Mouse (Mus musculus) C2C12 (cell line): ENCODE results near the gene Frmd4a. TPM values are rescaled to one million over a fixed set of nuclear protein-coding genes. Genes with fewer than 3 reads are reported as not detected.
A peak's percentile ranks its signal among the peaks of the same experiment; 100 is the strongest.

ENCODE experiments used
- H3K27me3 ChIP-seq: one replicate; pipeline ENCODE4 v1.6.1; 2011; ENCODE audit not compliant: control insufficient read depth, insufficient read depth, insufficient read length
- H3K36me3 ChIP-seq: one replicate; pipeline ENCODE4 v1.6.1; 2011; ENCODE audit not compliant: control insufficient read depth, insufficient read depth
- H3K4me3 ChIP-seq: one replicate; pipeline ENCODE4 v1.5.1; 2011; ENCODE audit warnings: mild to moderate bottlenecking, control low read depth; ENCODE audit not compliant: poor library complexity, insufficient read depth, severe bottlenecking
- H3K79me2 ChIP-seq: one replicate; pipeline ENCODE4 v1.6.1; 2011; ENCODE audit not compliant: control insufficient read depth, insufficient read depth
- H3K79me3 ChIP-seq: one replicate; pipeline ENCODE4 v1.6.1; 2011; ENCODE audit warnings: low read depth, control low read depth
- H3ac ChIP-seq: one replicate; pipeline ENCODE3; 2011; ENCODE audit warnings: low read depth; ENCODE audit not compliant: control insufficient read depth, insufficient read length
- CEBPB ChIP-seq: IDR thresholded peaks from one replicate; pipeline ENCODE4 v1.6.1; 2011; ENCODE audit warnings: low read depth, mild to moderate bottlenecking, control low read depth, moderate library complexity
- CTCF ChIP-seq: IDR thresholded peaks from one replicate; pipeline ENCODE4 v1.5.1; 2011; ENCODE audit not compliant: control insufficient read depth, insufficient read depth, insufficient read length
- FOSL1 ChIP-seq: IDR thresholded peaks from one replicate; pipeline ENCODE4 v1.8.0; 2011; ENCODE audit warnings: mild to moderate bottlenecking, low read length; ENCODE audit not compliant: poor library complexity, insufficient read depth, severe bottlenecking
- MAX ChIP-seq: IDR thresholded peaks from one replicate; pipeline ENCODE4 v1.6.1; 2011; ENCODE audit warnings: mild to moderate bottlenecking, control low read depth
- MYOD1 ChIP-seq: IDR thresholded peaks from one replicate; pipeline ENCODE4 v1.6.1; 2011; ENCODE audit warnings: low read depth; ENCODE audit not compliant: control insufficient read depth, insufficient read length
- MYOG ChIP-seq: IDR thresholded peaks from one replicate; pipeline ENCODE4 v1.6.1; 2011; ENCODE audit not compliant: control insufficient read depth, insufficient read length; ENCODE audit errors: extremely low read depth
- USF1 ChIP-seq: IDR thresholded peaks from one replicate; pipeline ENCODE4 v1.6.1; 2011; ENCODE audit warnings: low read depth, mild to moderate bottlenecking, control low read depth, moderate library complexity
- polyA plus RNA-seq: library from polyadenylated mRNA; unstranded; fragments of >200 nt; fragmentation: generic; extraction: Trizol; gene quantifications from one replicate; pipeline ENCODE4 v1.2.1, GENCODE M21; 2012; ENCODE audit warnings: missing spikeins

The Frmd4a gene
- polyA plus RNA-seq, 1 experiment, result 32.7 TPM

DNA sequence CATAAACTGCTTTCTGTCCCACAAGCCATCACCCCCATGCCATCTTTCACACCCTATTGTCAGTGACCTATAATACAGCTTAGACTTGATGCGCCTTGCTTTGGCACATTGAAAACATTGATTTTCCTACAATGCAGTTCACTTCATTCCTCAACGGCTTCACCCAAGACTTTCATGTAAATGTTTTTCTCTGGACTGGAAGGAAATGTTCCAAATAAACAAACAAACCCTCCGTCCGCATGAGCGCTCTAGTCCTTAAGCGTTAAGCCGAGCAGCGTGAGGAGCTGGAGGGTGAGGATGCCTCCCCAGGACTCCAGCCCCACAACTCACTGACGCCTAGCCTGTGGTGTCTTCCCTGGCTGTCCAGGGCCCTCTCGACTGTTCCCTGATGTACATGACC lies 279.4 kb downstream of the Frmd4a start:
- H3K36me3 ChIP-seq, result no peaks in the 10 kb centered on the region

DNA sequence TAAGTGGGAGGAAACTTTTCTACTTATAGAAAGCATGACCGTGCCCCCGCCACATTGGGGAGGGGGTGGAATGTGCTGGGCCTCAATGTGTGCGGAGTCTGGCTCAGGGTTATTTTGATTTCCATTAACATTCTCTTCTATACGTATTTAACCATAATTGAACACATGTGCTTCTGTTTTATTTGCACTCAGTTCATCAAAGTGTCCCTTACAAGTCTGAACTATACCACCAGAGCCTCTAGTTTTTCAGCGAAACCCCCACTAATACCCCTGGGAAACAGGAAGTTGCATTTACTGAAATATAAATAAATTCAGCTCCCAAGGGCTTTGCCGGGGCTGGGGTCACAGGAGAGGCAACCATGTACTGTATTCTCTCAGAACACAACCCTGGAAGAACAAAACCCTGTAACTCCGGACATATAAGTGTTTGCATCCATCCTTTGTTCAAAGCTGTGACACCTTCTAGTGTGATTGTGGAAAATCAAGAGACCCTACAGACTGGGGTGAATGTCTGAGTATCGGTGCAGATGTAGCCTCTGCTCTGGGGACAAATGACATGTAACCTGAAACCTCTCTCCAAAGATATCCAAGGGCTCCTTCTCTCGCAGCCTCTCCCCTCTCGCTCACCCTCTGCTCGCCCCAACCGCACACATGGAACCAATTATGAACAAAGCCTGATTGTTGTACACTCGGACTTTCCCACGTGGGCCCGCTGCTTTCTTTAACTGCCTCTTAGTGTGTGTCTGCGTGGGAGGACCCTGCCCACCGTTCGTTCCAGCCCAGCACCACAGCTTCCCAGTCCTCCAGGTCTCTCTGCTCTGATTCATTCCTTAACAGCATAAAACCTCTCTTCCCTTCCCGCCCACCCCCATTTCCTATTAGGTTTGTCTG lies 281.1 kb downstream of the Frmd4a start:
- Histone ChIP-seq H3ac (no peak overlapping the region), H3K79me2 (peaks cover 34% of the 10 kb centered on the region), H3K27me3 (no peaks in the 10 kb centered on the region), H3K79me3 (peaks cover 20% of the 10 kb centered on the region), H3K4me3 (no peak overlapping the region), H3K36me3 (no peaks in the 10 kb centered on the region)
- TF ChIP-seq CEBPB (no peak), MAX (peak; percentile 91), USF1 (peak; percentile 70), FOSL1 (no peak)

More for the DNA sequence above, 279.4 kb downstream of the Frmd4a start:
- no peaks in the 10 kb centered on the region for H3K27me3 ChIP-seq
- no peak overlapping the region for H3ac ChIP-seq
- H3K79me2 ChIP-seq, result peaks cover 17% of the 10 kb centered on the region
- peaks cover 4% of the 10 kb centered on the region for H3K79me3 ChIP-seq
- H3K4me3 ChIP-seq, result no peak overlapping the region
- TF ChIP-seq CEBPB (no peak), FOSL1 (no peak), MYOG (no peak), USF1 (no peak), MYOD1 (no peak), CTCF (no peak), MAX (no peak)

DNA sequence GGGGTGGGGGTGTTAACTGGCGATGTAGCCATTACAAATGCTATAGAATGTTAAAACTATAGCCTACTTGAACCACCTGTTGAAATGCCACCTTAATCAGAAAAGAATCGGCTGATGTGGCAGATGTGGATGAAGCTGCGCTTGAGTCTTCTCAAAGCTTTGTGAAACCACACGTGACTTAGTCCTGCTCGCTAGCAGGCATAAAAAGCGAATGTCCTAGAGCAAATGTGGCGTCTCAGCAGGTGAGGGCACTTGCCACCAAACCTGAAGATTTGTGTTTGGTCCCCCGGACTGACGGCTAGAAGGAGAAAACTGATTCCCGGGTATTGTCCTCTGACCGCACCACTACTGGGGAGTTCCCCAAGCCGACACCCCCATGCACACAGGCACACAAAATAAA lies 282.1 kb downstream of the Frmd4a start:
- H3ac ChIP-seq, result peak overlapping the region; percentile 27
- no peak overlapping the region for H3K4me3 ChIP-seq
- TF ChIP-seq MAX, result no peak
- TF ChIP-seq MYOG, result no peak
- no peak for TF ChIP-seq CEBPB
- no peak for TF ChIP-seq CTCF
- TF ChIP-seq MYOD1, result no peak
- no peak for TF ChIP-seq FOSL1
- peak; percentile 50 for TF ChIP-seq USF1
- peaks cover 44% of the 10 kb centered on the region for H3K79me2 ChIP-seq
- H3K79me3 ChIP-seq, result peaks cover 31% of the 10 kb centered on the region
- H3K36me3 ChIP-seq, result no peaks in the 10 kb centered on the region
- no peaks in the 10 kb centered on the region for H3K27me3 ChIP-seq

DNA sequence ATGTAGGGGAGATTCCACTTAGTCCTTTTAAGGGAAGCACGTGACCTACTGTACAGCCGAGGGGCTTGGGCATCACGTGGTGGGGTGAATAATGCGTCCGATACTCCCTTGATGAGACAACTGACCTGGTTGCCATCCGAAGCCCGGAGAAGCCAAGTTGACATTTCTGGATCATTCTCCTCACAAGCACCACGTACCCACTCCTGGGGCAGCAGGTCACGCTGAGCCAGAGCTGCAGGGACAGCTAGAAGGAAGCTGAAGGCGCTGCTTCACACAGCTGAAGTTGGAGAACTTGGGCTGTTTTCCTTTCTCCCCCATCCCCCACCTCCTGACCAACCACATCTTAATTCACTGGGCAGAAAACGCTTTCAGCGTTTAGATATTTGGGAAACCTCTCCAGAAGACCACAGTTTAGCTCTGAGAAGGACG lies 282.9 kb downstream of the Frmd4a start:
- peaks cover 37% of the 10 kb centered on the region for H3K79me3 ChIP-seq
- peak overlapping the region; percentile 45 for H3K4me3 ChIP-seq
- TF ChIP-seq CTCF (no peak), USF1 (peak; percentile 100), MYOG (no peak), MAX (peak; percentile 79), FOSL1 (no peak)
- peaks cover 52% of the 10 kb centered on the region for H3K79me2 ChIP-seq
- peak overlapping the region; percentile 80 for H3ac ChIP-seq
- no peaks in the 10 kb centered on the region for H3K27me3 ChIP-seq
- H3K36me3 ChIP-seq, result no peaks in the 10 kb centered on the region

DNA sequence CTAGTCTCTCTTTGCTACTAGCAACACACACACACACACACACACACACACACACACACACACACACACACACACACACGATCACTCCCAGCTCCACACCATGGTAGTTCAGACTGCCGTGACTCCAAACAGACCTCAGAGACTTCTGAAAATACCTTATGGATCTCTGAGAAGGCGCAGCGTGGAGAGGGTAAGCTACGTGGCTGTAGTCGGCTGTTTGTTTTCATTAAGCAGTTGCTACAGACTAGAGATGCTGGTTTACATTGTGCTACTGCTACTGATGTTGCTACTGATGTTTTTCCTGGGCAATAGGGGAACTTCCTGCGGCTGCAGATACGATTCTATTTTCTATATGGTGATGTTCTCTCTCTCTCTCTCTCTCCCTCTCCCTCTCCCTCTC lies 283.3 kb downstream of the Frmd4a start:
- Histone ChIP-seq H3K79me3 (peaks cover 41% of the 10 kb centered on the region), H3K4me3 (peak overlapping the region; percentile 45), H3K27me3 (no peaks in the 10 kb centered on the region), H3ac (peak overlapping the region; percentile 80), H3K79me2 (peaks cover 56% of the 10 kb centered on the region), H3K36me3 (no peaks in the 10 kb centered on the region)
- TF ChIP-seq MYOD1, result no peak
- peak; percentile 9 for TF ChIP-seq MAX

DNA sequence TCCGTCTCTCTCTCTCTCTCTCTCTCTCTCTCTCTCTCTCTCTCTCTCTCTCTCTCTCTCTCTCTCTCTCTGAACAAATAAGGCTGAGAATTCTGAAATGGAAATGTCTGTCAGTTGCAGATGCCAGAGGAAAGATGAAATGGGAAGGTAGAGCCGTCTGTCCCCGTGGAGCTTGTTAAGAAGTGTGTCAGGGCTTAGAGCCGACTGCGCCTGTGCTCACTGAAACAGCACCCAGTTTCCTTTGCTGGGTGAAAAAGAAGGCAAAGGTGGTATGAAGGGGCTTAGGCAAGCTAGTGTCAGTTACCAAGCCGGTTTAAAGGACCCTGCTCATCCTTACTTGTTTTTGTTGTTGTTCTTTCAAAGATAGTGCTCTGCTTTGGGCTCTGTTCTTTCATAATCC lies 283.7 kb downstream of the Frmd4a start:
- H3K4me3 ChIP-seq, result peak overlapping the region; percentile 45
- H3K36me3 ChIP-seq, result no peaks in the 10 kb centered on the region
- H3ac ChIP-seq, result peak overlapping the region; percentile 77
- TF ChIP-seq MAX, result peak; percentile 6
- TF ChIP-seq MYOD1, result no peak
- TF ChIP-seq CTCF, result no peak
- TF ChIP-seq USF1, result no peak
- peaks cover 61% of the 10 kb centered on the region for H3K79me2 ChIP-seq
- H3K79me3 ChIP-seq, result peaks cover 45% of the 10 kb centered on the region
- no peaks in the 10 kb centered on the region for H3K27me3 ChIP-seq
